Mouse (Mus musculus): Measurements from ENCODE around the gene Cerk.
A peak's percentile ranks its signal among the peaks of the same experiment; 100 is the strongest.
"Not testable (repeated sequence)": the region's sequence is repeated elsewhere in the genome, so short reads cannot be mapped to it uniquely, and the experiment has no call there.

The Cerk gene

GRCm38 (mm10) chr15:86185689-86186569 lies at the start of gene Cerk:
TSS of gene Cerk (minus strand) at chr15:86186141.
- peak; percentile 75 for DNase-seq (ENCODE audit: low read depth, low spot score)

DNA sequence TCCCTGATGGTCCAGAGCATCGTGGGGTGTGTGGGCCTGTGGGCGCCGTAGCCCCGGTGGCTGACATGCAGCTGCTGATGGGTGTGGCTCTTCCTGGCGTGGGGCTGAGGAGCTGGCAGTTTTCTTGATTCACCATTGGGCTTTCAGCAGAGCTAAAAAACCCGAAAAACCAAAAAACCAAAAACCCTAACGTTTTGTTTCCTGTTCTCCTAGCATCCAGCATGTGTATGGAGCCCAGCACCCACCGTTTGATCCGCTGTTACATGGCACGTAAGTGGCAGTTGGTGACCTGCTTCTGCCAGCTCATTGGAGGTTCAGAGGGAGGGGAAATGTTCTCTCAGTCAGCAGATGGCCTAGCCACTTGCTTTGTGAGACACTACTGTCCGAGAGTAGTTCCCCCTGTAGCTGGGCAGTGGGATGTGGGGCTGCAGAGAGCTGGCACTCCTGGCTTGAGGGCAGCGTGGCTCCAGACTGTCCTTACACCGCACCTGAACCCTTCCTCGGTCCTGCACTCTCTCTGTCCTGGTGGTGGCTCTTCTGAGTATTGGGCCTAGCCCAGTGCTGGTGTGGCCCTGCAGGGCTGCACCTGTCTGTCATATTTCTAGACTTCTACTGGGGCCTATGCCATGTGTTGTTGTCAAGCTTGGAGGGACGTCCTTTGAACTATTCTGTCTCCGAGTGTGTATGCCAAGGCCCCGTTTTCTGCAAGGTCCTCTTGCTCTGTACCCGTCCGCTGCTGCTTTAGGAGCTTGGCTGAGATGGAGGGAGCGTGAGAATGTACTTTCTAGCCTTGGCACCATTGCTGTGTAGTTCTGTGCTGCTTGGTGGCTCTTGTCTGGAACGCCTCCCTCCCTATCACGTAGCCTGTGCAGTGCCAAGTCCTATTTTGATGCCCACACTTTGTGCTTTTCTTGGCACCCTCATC lies 48.8 kb upstream of the Cerk start:
- DNase-seq (ENCODE audit: low read depth, low spot score), result no peak

GRCm38 (mm10) chr15:86234001-86234400 lies 48.1 kb upstream of the Cerk start:
- no peak for DNase-seq (ENCODE audit: low read depth, low spot score)

GRCm38 (mm10) chr15:86231831-86232512 lies 46.0 kb upstream of the Cerk start:
- no peak for DNase-seq (ENCODE audit: low read depth, low spot score)

DNA sequence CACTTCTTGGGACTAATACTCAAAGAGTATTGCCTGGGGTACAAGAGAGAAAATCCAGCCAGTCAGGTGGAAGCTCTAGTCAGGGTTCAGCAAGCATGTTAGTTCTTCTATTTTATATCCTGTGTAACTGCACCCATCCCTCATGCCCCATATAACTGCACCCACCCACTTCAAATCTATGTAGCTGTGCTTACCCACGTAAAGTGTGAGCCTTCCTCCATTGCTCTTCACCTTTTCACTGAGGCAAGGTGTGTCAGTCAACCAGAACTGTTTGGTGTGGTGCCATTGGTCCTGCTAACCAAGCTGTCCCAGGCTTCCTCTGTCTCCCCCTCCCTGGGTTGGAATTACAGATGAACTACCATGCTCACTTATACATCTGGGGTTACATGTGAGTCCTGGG lies 45.2 kb upstream of the Cerk start:
- no peak for DNase-seq (ENCODE audit: low read depth, low spot score)

GRCm38 (mm10) chr15:86229623-86230022 lies 43.7 kb upstream of the Cerk start:
- no peak for DNase-seq (ENCODE audit: low read depth, low spot score)

GRCm38 (mm10) chr15:86229088-86229487 lies 43.1 kb upstream of the Cerk start:
- DNase-seq (ENCODE audit: low read depth, low spot score), result no peak

GRCm38 (mm10) chr15:86228186-86228585 lies 42.2 kb upstream of the Cerk start:
- DNase-seq (ENCODE audit: low read depth, low spot score), result peak; percentile 36

GRCm38 (mm10) chr15:86226968-86227367 lies 41.0 kb upstream of the Cerk start:
- DNase-seq (ENCODE audit: low read depth, low spot score), result no peak

GRCm38 (mm10) chr15:86226221-86226620 lies 40.3 kb upstream of the Cerk start:
- no peak for DNase-seq (ENCODE audit: low read depth, low spot score)

DNA sequence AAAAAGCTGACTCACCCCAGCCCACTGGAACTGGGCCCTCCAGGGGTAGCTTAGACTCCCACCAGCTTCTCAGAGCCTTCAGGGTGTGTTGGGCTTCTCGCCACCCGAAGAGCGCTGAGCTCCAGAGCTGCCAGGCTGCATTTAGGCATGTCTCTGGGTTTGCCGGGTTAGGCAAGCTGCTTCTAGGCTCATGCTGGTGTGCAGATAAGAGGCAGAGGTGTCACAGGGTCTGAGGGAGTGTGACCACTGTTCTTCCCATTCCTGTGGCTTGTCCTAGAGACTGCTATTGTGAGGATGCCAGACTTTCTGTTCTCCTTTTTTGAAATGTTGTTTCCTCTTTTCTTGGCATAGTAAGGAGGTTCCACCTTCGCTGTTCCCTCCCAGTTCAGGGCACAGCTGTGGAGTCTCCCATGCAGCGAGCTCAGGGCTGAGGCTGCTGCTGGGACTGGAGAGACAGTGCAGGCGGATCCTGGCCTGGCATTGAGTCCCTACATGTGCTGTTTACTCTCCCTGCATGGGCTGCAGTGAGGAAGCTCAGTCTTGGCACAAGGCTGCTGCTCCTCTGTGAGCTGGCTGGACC lies 39.1 kb upstream of the Cerk start:
- no peak for DNase-seq (ENCODE audit: low read depth, low spot score)

DNA sequence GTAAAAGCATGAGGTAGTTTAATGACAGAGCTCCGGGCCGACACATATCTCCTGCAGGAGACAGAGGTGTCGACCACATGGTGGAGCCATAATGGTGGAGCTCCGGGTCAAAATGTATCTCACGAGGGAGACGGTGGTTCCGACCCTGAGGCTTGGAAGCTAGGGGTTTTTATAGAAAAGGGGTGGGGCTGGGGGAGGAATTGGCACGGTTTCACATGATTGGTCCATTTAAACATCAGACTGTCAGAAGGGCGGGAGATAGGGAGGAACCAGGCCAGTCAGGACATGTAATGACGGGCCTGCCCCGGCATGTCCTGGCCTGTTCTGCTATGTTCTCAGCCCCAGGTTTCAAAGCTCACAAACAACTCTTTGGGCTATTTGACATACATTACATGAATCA lies 36.0 kb upstream of the Cerk start:
- peak; percentile 41 for DNase-seq (ENCODE audit: low read depth, low spot score)

GRCm38 (mm10) chr15:86221369-86221768 lies 35.4 kb upstream of the Cerk start:
- DNase-seq (ENCODE audit: low read depth, low spot score), result no peak

- DNase-seq (ENCODE audit: low read depth, low spot score), result no peak
Measured at GRCm38 (mm10) chr15:86220715-86221114, 34.8 kb upstream of the Cerk start.

- no peak for DNase-seq (ENCODE audit: low read depth, low spot score)
Measured at GRCm38 (mm10) chr15:86220229-86220630, 34.3 kb upstream of the Cerk start.

DNA sequence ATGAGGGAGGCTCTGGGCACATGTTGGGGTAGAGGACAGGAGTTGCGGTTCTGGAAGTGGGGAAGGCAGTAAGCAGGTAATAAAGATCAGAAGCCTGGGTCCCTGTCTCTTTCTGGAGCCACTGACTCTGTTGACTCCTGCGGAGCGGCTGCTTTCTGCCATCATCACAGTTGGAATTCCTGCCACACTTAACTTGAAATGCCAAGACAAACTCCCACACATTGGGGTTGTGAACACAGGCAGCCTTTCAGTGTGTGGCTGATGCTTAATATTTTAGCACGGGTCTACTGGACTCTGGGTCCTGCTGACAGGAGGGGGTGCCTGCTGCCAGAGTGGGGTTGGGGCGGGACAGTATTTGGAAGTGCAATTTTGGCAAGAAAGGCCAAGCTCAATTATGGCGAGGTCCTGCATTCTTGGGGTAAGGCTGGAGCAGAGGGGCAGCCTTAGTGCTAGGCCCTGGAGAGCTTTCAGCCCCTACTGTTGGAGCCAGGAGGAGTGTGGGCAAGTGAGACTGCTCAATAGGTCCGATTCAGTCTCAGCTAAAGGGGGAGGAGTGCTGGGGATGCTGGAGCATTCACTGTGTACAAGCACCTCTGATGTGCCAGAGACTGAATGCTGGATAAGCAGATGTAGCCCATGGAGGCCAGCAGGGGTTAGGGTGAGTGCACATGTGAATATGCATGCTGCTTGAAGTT lies 33.7 kb upstream of the Cerk start:
- no peak for DNase-seq (ENCODE audit: low read depth, low spot score)

GRCm38 (mm10) chr15:86216641-86217040 lies 30.7 kb upstream of the Cerk start:
- not testable (repeated sequence) for DNase-seq (ENCODE audit: low read depth, low spot score)

DNA sequence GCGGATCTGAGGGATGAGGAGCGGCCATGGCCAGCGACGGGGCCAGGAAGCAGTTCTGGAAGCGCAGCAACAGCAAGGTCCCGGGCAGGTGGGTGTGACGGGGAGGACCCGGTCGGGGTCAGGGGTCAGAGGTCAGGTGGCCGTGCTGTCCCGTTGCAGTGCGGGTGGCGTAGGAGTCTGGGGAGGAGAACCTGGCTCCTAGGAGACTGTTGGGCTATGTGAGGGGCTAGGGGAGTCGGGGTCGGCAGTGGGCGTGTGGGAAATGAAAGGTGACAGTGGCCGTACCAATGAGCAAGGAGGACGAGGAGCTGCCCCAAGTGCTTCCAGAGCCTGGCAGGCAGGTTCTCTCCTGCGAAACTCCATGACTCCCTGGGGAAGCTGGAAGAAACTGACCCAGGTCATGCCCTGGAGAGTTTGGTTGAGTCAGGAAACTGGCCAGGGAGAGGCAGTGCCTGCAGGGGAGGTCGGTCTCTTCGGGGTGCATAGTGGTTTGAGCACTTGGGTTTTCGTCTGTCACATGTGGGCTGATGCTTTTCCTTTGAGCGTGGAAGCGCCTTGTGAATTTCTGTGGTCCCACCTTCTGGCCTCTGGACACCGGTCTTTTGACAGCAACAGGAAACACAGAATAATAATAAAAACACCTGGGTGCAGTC lies 28.7 kb upstream of the Cerk start:
- DNase-seq (ENCODE audit: low read depth, low spot score), result no peak

DNA sequence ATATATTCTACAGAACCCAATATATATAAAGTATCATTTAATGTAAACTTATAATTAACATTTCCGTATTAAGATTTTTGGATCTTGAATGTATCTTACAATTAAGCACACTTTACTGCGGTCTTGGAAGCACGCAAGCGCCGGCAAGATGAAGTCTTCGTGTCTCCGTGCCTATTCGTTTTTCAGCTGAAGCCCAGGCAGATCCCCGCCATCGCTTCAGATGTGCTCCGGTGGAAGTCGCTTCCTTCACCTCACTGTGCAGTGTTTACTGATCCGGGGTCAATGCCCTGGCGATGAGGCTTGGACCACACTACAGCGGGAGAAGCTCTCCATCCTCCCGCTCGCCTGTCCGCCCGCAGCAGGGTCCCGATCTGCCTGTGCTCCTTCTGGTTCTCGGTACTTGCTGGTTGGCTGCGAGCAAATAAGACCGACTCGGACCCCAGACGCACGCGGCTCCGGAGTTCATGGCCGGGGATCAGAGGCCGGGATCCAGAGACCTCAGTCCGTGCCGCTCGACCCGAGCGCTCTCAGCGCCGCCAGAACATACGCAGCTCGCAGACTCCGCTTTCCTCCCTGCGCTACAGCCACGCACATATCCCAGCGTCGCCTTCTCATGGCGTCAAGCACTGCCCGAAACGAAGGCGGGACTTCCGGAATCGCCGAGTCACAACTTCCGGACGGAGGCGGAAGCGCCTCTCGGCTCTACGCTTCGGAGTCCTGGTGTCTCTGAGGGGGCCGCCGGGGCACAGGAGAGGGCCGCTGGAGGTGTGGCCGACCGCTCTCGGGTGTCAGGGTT lies 28.0 kb upstream of the Cerk start, which contains the start of gene Tbc1d22a:
TSS of gene Tbc1d22a (plus strand) at position 707 of the 796 bp plus-strand sequence.
- peak; percentile 91 for DNase-seq (ENCODE audit: low read depth, low spot score)
